Mouse (Mus musculus): ENCODE results near the gene 2310022A10Rik. TPM values are rescaled to one million over a fixed set of nuclear protein-coding genes. Genes with fewer than 3 reads are reported as not detected.

2310022A10Rik gene
- polyA plus RNA-seq, 1 experiment: 25.9 TPM

DNA sequence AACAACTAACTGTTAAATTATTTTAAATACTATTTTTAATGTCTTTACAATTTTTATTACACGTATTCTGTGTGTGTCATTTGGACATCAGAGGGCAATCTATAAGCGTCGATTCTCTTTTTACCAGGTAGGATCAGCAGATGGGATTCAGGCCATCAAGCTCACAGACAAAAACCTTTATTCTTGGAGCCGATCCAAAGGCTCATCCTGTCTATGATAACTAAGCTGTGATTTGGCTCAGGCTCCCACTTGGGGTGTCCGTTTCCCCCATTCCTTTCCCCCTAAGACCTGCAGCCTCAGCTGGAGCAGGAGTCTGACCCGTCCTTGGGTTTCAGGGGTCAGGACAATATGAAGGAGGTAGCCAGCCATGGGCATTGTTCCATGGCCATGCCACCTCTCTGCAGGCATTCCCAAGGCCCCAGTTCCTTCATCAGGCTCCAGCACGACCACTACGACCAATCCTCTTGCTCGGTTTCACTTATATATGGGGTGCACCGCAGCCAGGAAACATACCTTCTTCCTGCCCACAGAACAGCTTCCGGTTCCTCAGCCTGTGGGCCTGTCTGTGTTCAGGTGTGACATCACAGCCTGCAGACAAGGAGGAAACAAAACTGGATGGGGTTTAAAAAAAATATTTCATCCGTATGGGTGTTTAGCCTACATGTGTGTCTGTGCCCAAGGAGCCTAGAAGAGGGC lies 8.2 kb upstream of the 2310022A10Rik start:
- no peak for TF ChIP-seq CTCF (IDR thresholded peaks at IDR 0.05; ENCODE audit: extremely low read depth, insufficient read depth, insufficient read length, insufficient replicate concordance)
- peak; percentile 6; the same call in 1 of the 2 replicates for TF ChIP-seq POLR2A (IDR thresholded peaks at IDR 0.05; ENCODE audit: low read depth, low read length)
- peak overlapping the region; percentile 60 for H3K4me3 ChIP-seq (ENCODE audit: extremely low read depth, insufficient read depth, insufficient read length)
- peak; percentile 79 to 90 for DNase-seq (ENCODE audit: low read depth in 1 of 2, low spot score in 2 of 2)
- H3K27me3 ChIP-seq (ENCODE audit: control insufficient read depth, insufficient read depth, low read length): no peaks in the 10 kb centered on the region
- no peaks in the 10 kb centered on the region; the same call in 1 of the 2 replicates for H3K36me3 ChIP-seq (ENCODE audit: control insufficient read depth, insufficient read depth, low read length)
- H3K4me1 ChIP-seq (ENCODE audit: control insufficient read depth, insufficient read depth, insufficient read length): peaks cover 14% of the 10 kb centered on the region; the same call in 1 of the 2 replicates
- WGBS: 38% methylated on average over 12 of the region's 12 CpGs
- H3K27ac ChIP-seq (ENCODE audit: insufficient read depth, low read length): peak overlapping the region; percentile 95

DNA sequence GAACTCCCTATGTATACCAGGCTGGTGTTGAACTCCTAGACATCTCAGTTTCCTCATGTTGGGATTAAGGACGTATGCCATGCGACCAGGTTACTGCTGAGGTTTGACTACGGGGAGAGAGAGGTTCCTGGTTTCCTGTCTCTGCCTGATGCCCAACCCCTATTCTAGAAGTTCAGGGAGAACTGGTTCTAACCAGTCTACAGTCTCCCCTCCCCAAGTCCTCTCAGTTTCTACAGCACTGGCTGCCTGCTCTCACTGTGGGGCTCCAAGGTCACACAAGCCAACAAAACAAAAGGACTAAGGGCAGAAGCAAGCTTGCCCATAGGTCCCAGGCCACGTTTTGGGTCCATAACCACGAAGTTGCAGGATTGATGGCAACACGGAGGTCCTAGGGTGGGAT lies 3.4 kb upstream of the 2310022A10Rik start:
- no peak overlapping the region for H3K4me3 ChIP-seq (ENCODE audit: extremely low read depth, insufficient read depth, insufficient read length)
- no peak for DNase-seq (ENCODE audit: low read depth in 1 of 2, low spot score in 2 of 2)
- H3K27me3 ChIP-seq (ENCODE audit: control insufficient read depth, insufficient read depth, low read length): no peaks in the 10 kb centered on the region
- 66% methylated on average over 6 of the region's 6 CpGs for WGBS
- TF ChIP-seq POLR2A (IDR thresholded peaks at IDR 0.05; ENCODE audit: low read depth, low read length) (no peak), CTCF (IDR thresholded peaks at IDR 0.05; ENCODE audit: extremely low read depth, insufficient read depth, insufficient read length, insufficient replicate concordance) (no peak)
- H3K4me1 ChIP-seq (ENCODE audit: control insufficient read depth, insufficient read depth, insufficient read length): peaks cover 4% of the 10 kb centered on the region; the same call in 1 of the 2 replicates
- no peak overlapping the region for H3K27ac ChIP-seq (ENCODE audit: insufficient read depth, low read length)
- no peaks in the 10 kb centered on the region for H3K36me3 ChIP-seq (ENCODE audit: control insufficient read depth, insufficient read depth, low read length)

DNA sequence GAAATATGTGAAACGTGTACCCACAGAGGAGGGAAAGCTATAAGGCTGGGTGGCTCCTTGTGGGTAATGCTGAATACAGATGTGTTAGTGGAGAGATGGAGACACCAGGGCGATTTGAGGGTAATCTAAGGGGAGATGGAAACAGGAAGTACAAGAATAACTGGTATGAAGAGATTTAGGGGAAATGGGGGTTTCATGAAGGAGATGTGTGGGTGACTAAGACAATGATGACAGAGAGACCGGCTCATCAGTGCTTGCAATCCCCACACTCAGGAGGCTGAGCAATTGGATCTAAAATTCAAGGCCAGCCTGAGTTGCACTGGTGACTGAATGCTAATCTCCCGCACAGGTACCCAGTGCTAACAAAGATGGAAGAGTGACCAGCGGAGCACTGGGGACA lies 963 bp upstream of the 2310022A10Rik start:
- no peaks in the 10 kb centered on the region for H3K36me3 ChIP-seq (ENCODE audit: control insufficient read depth, insufficient read depth, low read length)
- no peak overlapping the region for H3K4me3 ChIP-seq (ENCODE audit: extremely low read depth, insufficient read depth, insufficient read length)
- no peak overlapping the region for H3K27ac ChIP-seq (ENCODE audit: insufficient read depth, low read length)
- WGBS: 46% methylated on average over 5 of the region's 5 CpGs
- TF ChIP-seq CTCF (IDR thresholded peaks at IDR 0.05; ENCODE audit: extremely low read depth, insufficient read depth, insufficient read length, insufficient replicate concordance) (no peak), POLR2A (IDR thresholded peaks at IDR 0.05; ENCODE audit: low read depth, low read length) (no peak)
- H3K4me1 ChIP-seq (ENCODE audit: control insufficient read depth, insufficient read depth, insufficient read length): no peaks in the 10 kb centered on the region
- H3K27me3 ChIP-seq (ENCODE audit: control insufficient read depth, insufficient read depth, low read length): no peaks in the 10 kb centered on the region
- no peak for DNase-seq (ENCODE audit: low read depth in 1 of 2, low spot score in 2 of 2)

- Histone ChIP-seq H3K27me3 (ENCODE audit: control insufficient read depth, insufficient read depth, low read length) (no peaks in the 10 kb centered on the region), H3K4me1 (ENCODE audit: control insufficient read depth, insufficient read depth, insufficient read length) (no peaks in the 10 kb centered on the region), H3K36me3 (ENCODE audit: control insufficient read depth, insufficient read depth, low read length) (peaks cover 14% of the 10 kb centered on the region), H3K27ac (ENCODE audit: insufficient read depth, low read length) (no peak overlapping the region), H3K4me3 (ENCODE audit: extremely low read depth, insufficient read depth, insufficient read length) (no peak overlapping the region)
- TF ChIP-seq CTCF (IDR thresholded peaks at IDR 0.05; ENCODE audit: extremely low read depth, insufficient read depth, insufficient read length, insufficient replicate concordance) (no peak), POLR2A (IDR thresholded peaks at IDR 0.05; ENCODE audit: low read depth, low read length) (no peak)
- no peak for DNase-seq (ENCODE audit: low read depth in 1 of 2, low spot score in 2 of 2)
- 78% methylated on average over 8 of the region's 8 CpGs for WGBS
These were observed 7.4 kb downstream of the 2310022A10Rik start for GRCm38 (mm10) chr7:27560291-27560887.

GRCm38 (mm10) chr7:27560978-27561377 lies 7.9 kb downstream of the 2310022A10Rik start:
- DNase-seq (ENCODE audit: low read depth in 1 of 2, low spot score in 2 of 2): no peak
- no peak overlapping the region for H3K27ac ChIP-seq (ENCODE audit: insufficient read depth, low read length)
- no peak overlapping the region for H3K4me3 ChIP-seq (ENCODE audit: extremely low read depth, insufficient read depth, insufficient read length)
- peaks cover 18% of the 10 kb centered on the region for H3K36me3 ChIP-seq (ENCODE audit: control insufficient read depth, insufficient read depth, low read length)
- no peaks in the 10 kb centered on the region for H3K27me3 ChIP-seq (ENCODE audit: control insufficient read depth, insufficient read depth, low read length)
- no peaks in the 10 kb centered on the region for H3K4me1 ChIP-seq (ENCODE audit: control insufficient read depth, insufficient read depth, insufficient read length)
- TF ChIP-seq CTCF (IDR thresholded peaks at IDR 0.05; ENCODE audit: extremely low read depth, insufficient read depth, insufficient read length, insufficient replicate concordance) (no peak), POLR2A (IDR thresholded peaks at IDR 0.05; ENCODE audit: low read depth, low read length) (no peak)
- 95% methylated on average over 1 of the region's 1 CpGs for WGBS

- WGBS: 92% methylated on average over 5 of the region's 5 CpGs
- Histone ChIP-seq H3K4me3 (ENCODE audit: extremely low read depth, insufficient read depth, insufficient read length) (no peak overlapping the region), H3K27ac (ENCODE audit: insufficient read depth, low read length) (no peak overlapping the region), H3K4me1 (ENCODE audit: control insufficient read depth, insufficient read depth, insufficient read length) (no peaks in the 10 kb centered on the region; the same call in 1 of the 2 replicates), H3K36me3 (ENCODE audit: control insufficient read depth, insufficient read depth, low read length) (peaks cover 31% of the 10 kb centered on the region), H3K27me3 (ENCODE audit: control insufficient read depth, insufficient read depth, low read length) (no peaks in the 10 kb centered on the region)
- DNase-seq (ENCODE audit: low read depth in 1 of 2, low spot score in 2 of 2): no peak
- TF ChIP-seq POLR2A (IDR thresholded peaks at IDR 0.05; ENCODE audit: low read depth, low read length) (no peak), CTCF (IDR thresholded peaks at IDR 0.05; ENCODE audit: extremely low read depth, insufficient read depth, insufficient read length, insufficient replicate concordance) (no peak)
These were observed 16.7 kb downstream of the 2310022A10Rik start for GRCm38 (mm10) chr7:27569580-27570224.

Measured in spleen, adult 2 months (tissue).